Mouse (Mus musculus) hindbrain, embryonic 16.5 days (tissue): ENCODE measurements around the gene Eif4a2. TPM values are rescaled to one million over a fixed set of nuclear protein-coding genes. Genes with fewer than 3 reads are reported as not detected.

Source experiments
- ATAC-seq: fragments of 200-750 bp; cut with Nextera tagmentation; 2 replicates; pipeline ENCODE4 v1.8.0; 2017; ENCODE audit warnings: moderate TSS enrichment, moderate library complexity
- H3K27ac ChIP-seq: fragments of 300-500 bp; sonication (generic); 2 replicates; pipeline ENCODE4 v1.5.1; 2014; ENCODE audit warnings: low read depth, mild to moderate bottlenecking, control low read depth, low read length, moderate library complexity
- H3K27me3 ChIP-seq: fragments of 300-500 bp; sonication (generic); replicated peaks from 2 replicates; pipeline ENCODE4 v1.6.1; 2014; ENCODE audit warnings: low read length; ENCODE audit not compliant: control insufficient read depth, insufficient read depth
- H3K36me3 ChIP-seq: fragments of 300-500 bp; sonication (generic); 2 replicates; pipeline ENCODE4 v1.6.1; 2014; ENCODE audit warnings: mild to moderate bottlenecking, low read length, moderate library complexity, mixed read lengths; ENCODE audit not compliant: control insufficient read depth, insufficient read depth
- H3K4me1 ChIP-seq: fragments of 300-500 bp; sonication (generic); 2 replicates; pipeline ENCODE4 v1.6.1; 2014; ENCODE audit warnings: low read depth, low read length; ENCODE audit not compliant: control insufficient read depth, insufficient read depth
- H3K4me2 ChIP-seq: fragments of 300-500 bp; sonication (generic); 2 replicates; pipeline ENCODE4 v1.6.1; 2014; ENCODE audit warnings: mild to moderate bottlenecking, low read length, control low read depth, moderate library complexity
- H3K4me3 ChIP-seq: fragments of 300-500 bp; sonication (generic); 2 replicates; pipeline ENCODE4 v1.5.1; 2014; ENCODE audit warnings: mild to moderate bottlenecking, low read length, control low read depth, moderate library complexity
- H3K9ac ChIP-seq: fragments of 300-500 bp; sonication (generic); 2 replicates; pipeline ENCODE4 v1.6.1; 2014; ENCODE audit warnings: low read depth, mild to moderate bottlenecking, control low read depth, low read length, moderate library complexity
- H3K9me3 ChIP-seq: fragments of 300-500 bp; sonication (generic); 2 replicates; pipeline ENCODE4 v1.6.1; 2014; ENCODE audit warnings: mild to moderate bottlenecking, low read length, moderate library complexity; ENCODE audit not compliant: control insufficient read depth
- WGBS: fragments of 180-500 bp; shearing (Covaris S2); extraction: QIAGEN DNeasy Blood & Tissue Kit; methylation state at CpG from one replicate; pipeline ENCODE4 v1.1.7; 2014; 5-methylcytosine and 5-hydroxymethylcytosine counted together
- polyA plus RNA-seq: library from polyadenylated mRNA; unstranded; fragments of >200 nt; fragmentation: Nextera tagmentation; extraction: Ambion mirVana; gene quantifications from 2 replicates; pipeline ENCODE4 v1.2.1, GENCODE M21; 2015

Gene Eif4a2
- polyA plus RNA-seq, 1 experiment from 2014 or later, result 357 TPM

DNA sequence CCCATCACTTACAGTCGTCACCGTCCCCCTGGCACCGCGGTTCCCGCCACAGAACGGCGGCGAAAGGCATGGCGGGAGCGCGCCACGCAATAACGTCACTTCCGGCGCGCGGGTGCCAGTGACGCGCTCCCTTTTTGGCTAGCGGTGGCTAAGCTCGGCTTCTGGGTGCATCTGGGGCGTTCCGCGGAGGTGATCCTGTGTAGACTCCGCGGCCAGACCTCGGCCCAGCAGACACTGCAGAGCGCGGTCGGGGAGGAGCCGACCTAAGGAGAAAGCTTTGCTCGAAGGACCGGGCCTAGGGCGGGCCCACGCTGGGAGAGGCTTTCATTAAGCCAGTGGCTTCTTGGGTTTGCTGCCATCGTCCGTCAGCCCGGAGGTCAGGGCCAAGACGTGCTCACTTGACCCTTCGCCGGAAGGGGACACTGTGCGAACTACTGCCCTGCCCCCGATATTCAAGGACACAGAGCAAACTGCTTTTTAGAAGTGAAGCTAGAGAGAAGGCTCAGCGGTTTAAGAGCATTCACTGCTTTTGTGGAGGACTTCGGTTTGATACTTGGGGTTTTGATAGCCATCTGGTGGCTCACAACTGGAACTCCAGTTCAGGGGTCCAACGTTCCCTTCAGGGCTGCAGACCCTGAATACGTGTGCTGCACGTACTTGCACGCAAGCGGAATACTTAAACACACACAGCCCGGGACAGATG lies 20.6 kb downstream of the Eif4a2 start, which contains the start of gene Rfc4:
TSS of gene Rfc4 (minus strand) at position 65 of the 703 bp plus-strand sequence.
- H3K9me3 ChIP-seq, result no peaks in the 10 kb centered on the region
- peak within 1 kb of the TSS; percentile 86 for H3K4me3 ChIP-seq
- peak within 1 kb of the TSS; percentile 98 for H3K4me2 ChIP-seq
- peak within 1 kb of the TSS; percentile 98 for H3K27ac ChIP-seq
- peaks cover 15% of the 10 kb centered on the region for H3K4me1 ChIP-seq
- no peaks in the 10 kb centered on the region for H3K27me3 ChIP-seq
- H3K9ac ChIP-seq, result peak within 1 kb of the TSS; percentile 97
- H3K36me3 ChIP-seq, result peaks cover 3% of the 10 kb centered on the region; the same call in 1 of the 2 replicates
- WGBS, result under 1% methylated on average over 51 of the region's 51 CpGs
- ATAC-seq, result peak; percentile 96

DNA sequence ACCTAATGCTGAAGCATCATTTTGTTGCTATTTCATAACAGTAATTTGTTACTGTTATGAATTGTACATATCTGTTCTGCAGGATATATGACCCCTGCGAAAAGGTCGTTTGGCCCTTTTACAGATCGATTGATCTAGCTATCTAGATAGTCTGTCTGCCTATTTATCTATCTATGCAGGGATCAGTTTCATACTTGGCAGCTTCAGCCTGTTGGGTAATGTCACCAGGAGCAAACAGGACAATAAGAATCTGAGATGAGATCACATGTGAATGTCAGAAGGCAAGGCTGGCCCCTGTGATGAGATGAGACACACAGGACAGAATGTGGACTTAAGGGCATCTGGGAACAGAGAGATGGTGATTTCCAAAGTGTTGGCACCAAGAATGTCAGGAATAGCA lies 23.1 kb downstream of the Eif4a2 start:
- no peak for ATAC-seq
- Histone ChIP-seq H3K4me3 (no peak overlapping the region), H3K9ac (no peak overlapping the region), H3K4me2 (no peak overlapping the region), H3K36me3 (no peaks in the 10 kb centered on the region), H3K27me3 (no peaks in the 10 kb centered on the region), H3K9me3 (no peaks in the 10 kb centered on the region), H3K27ac (no peak overlapping the region), H3K4me1 (peaks cover 15% of the 10 kb centered on the region)
- WGBS, result 90% methylated on average over 3 of the region's 3 CpGs

DNA sequence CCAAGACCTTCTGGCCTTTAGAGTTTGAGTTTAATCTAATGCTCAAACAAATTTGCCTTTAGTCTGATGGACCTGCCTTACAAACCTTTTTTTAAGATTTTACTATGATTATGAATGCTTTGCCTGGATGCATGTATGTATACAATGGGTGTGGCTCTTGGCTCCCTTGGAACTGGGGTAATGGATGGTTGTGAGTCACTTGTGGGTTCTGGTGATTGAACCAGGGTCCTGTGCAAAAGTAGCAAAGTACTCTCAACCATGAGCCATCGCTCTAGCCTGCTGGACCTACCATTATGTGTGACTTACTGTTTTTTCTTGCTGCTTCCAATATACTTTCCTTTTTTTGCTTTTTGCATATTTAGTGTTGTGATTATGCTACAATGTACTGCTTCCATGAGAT lies 25.1 kb downstream of the Eif4a2 start:
- Histone ChIP-seq H3K4me1 (peaks cover 6% of the 10 kb centered on the region), H3K27me3 (no peaks in the 10 kb centered on the region), H3K4me3 (no peak overlapping the region), H3K9me3 (no peaks in the 10 kb centered on the region), H3K4me2 (no peak overlapping the region), H3K36me3 (no peaks in the 10 kb centered on the region), H3K27ac (no peak overlapping the region), H3K9ac (no peak overlapping the region)
- ATAC-seq, result no peak
- WGBS, result 100% methylated on average over 1 of the region's 1 CpGs

DNA sequence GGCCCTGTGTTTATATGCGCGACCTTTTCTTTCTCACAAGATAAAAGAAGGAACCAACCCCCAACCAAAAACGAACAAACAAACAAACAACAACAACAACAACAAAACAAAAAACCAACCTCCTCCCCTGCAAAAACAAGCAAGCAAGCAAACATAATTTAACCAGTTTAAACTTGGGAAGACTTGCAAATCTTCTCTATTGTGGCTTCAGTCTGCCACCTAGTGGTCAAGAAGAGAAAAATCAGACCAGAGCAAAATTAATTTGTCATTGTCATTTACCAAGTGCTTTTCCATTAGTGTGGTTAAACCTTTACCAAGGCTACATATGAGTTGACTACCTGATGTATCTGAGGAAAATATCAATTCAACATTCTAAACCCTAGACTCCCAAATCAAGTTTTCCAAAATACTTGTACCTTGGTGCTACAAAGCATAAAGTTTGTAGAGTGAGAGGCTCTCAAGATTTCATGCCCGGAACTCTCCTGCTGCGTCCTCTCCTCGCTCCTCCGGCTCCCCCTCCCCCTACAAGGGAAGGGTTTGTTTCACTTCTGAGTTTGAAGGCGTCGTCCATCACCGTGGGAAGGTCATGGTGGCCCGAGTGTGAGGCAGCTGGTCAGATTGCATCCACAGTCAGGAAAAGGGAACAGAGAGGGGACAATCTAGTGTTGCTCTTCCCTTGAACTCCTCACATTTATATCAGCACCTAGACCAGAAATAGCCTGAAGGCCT lies 28.3 kb downstream of the Eif4a2 start:
- H3K4me3 ChIP-seq, result no peak overlapping the region
- WGBS, result 20% methylated on average over 11 of the region's 11 CpGs
- ATAC-seq, result no peak; the same call in 1 of the 2 replicates
- no peak overlapping the region for H3K27ac ChIP-seq
- no peaks in the 10 kb centered on the region for H3K9me3 ChIP-seq
- no peaks in the 10 kb centered on the region for H3K36me3 ChIP-seq
- peak overlapping the region; percentile 25; the same call in 1 of the 2 replicates for H3K4me2 ChIP-seq
- H3K4me1 ChIP-seq, result no peaks in the 10 kb centered on the region; the same call in 1 of the 2 replicates
- no peaks in the 10 kb centered on the region for H3K27me3 ChIP-seq
- no peak overlapping the region for H3K9ac ChIP-seq

GRCm38 (mm10) chr16:23136406-23136970 lies 29.2 kb downstream of the Eif4a2 start:
- H3K4me2 ChIP-seq, result no peak overlapping the region
- no peaks in the 10 kb centered on the region for H3K36me3 ChIP-seq
- H3K4me3 ChIP-seq, result no peak overlapping the region
- no peaks in the 10 kb centered on the region for H3K9me3 ChIP-seq
- WGBS, result 70% methylated on average over 4 of the region's 4 CpGs
- H3K9ac ChIP-seq, result no peak overlapping the region
- no peak overlapping the region for H3K27ac ChIP-seq
- H3K4me1 ChIP-seq, result no peaks in the 10 kb centered on the region; the same call in 1 of the 2 replicates
- no peaks in the 10 kb centered on the region for H3K27me3 ChIP-seq
- no peak for ATAC-seq

DNA sequence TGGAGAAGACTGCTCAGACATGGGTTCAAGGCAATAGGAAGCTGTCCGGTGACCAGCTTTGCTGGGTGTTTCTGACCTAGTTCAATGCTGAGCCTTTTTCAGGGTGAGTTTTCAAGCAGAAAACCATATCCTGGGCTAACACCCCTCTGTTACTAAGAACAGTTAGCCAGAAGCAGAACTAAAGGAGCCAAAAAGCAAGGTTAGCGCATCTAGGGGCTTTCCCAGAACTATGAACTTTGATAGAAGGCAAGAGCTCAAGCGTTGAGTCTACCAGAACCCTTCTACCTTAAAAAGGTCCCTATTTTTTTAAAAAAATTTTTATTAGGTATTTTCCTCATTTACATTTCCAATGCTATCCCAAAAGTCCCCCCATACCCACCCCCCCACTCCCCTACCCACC lies 33.7 kb downstream of the Eif4a2 start:
- no peak overlapping the region for H3K9ac ChIP-seq
- H3K4me3 ChIP-seq, result no peak overlapping the region
- H3K27ac ChIP-seq, result no peak overlapping the region
- no peaks in the 10 kb centered on the region for H3K36me3 ChIP-seq
- 97% methylated on average over 3 of the region's 3 CpGs for WGBS
- no peaks in the 10 kb centered on the region for H3K9me3 ChIP-seq
- no peak for ATAC-seq
- H3K27me3 ChIP-seq, result no peaks in the 10 kb centered on the region
- no peak overlapping the region for H3K4me2 ChIP-seq
- no peaks in the 10 kb centered on the region for H3K4me1 ChIP-seq

DNA sequence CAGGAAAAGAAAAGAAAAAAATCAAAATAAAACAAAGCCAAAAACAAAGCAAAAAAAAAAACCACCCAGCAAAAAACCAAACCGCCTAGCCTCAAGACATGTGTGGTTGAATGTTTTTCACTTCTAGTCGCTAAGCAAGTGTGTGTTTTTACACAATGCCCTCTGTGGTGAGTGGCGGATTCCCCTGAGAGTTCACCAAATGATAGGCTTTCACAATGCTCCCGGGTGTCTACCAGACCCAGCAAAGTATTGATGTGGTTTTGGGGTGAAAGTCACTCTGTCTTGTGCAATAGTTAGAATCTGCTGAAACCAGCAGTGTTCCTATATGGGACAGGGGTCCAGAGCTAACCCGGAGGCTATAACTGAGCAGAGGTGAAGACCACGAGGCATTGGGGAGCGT lies 37.1 kb downstream of the Eif4a2 start:
- no peak for ATAC-seq
- Histone ChIP-seq H3K36me3 (no peaks in the 10 kb centered on the region), H3K27me3 (no peaks in the 10 kb centered on the region), H3K9ac (no peak overlapping the region), H3K27ac (no peak overlapping the region), H3K9me3 (no peaks in the 10 kb centered on the region), H3K4me2 (no peak overlapping the region), H3K4me1 (no peaks in the 10 kb centered on the region), H3K4me3 (no peak overlapping the region)
- 81% methylated on average over 7 of the region's 7 CpGs for WGBS

DNA sequence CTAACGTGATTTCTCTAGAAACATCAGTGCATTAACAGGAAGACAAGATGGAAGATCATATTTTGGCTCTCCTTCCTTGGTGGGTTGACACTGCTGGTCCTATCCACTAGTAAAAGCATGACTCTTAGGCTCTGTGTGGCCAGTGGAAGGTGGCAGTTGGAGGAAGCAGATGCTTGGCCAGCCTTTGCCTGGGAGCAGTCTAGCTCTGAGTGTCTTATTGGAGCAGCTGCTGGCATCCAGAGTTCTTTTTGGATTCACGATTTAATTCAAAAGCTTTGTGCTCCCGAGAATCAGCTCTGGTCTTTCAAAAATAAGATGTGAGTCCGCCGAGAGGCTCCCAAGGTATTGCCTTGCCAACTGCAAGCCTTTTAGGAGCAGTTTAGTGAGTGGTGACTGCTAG lies 38.0 kb downstream of the Eif4a2 start:
- WGBS, result 75% methylated on average over 5 of the region's 5 CpGs
- H3K36me3 ChIP-seq, result no peaks in the 10 kb centered on the region
- no peaks in the 10 kb centered on the region for H3K4me1 ChIP-seq
- no peak overlapping the region for H3K27ac ChIP-seq
- ATAC-seq, result no peak
- no peaks in the 10 kb centered on the region for H3K27me3 ChIP-seq
- H3K9ac ChIP-seq, result no peak overlapping the region
- H3K4me2 ChIP-seq, result no peak overlapping the region
- no peaks in the 10 kb centered on the region for H3K9me3 ChIP-seq
- H3K4me3 ChIP-seq, result no peak overlapping the region

DNA sequence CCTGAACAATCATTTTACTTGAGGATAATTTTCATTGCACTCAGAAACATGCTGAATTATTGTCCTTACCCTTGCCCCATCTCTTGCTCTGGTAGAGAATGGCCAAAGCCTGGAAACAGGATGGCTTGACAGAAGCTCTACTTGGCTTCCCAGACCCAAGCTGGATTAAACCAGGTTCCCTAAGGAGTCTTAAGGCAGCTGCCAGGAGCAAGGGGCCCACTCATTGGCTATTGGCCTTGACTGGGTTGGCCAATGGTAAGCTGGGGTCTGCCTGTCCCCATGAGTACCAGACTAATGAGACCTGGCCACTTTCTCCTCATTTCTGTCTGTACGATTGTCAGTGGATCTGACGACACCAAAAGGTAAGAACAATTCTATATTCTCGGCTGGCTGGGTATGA lies 39.0 kb downstream of the Eif4a2 start, which contains the start of gene Adipoq:
TSS of gene Adipoq (plus strand) at position 257 of the 400 bp plus-strand sequence.
- H3K9me3 ChIP-seq, result no peaks in the 10 kb centered on the region
- H3K27me3 ChIP-seq, result no peaks in the 10 kb centered on the region
- no peaks in the 10 kb centered on the region for H3K4me1 ChIP-seq
- H3K27ac ChIP-seq, result no peak within 1 kb of the TSS
- H3K36me3 ChIP-seq, result no peaks in the 10 kb centered on the region
- H3K9ac ChIP-seq, result no peak within 1 kb of the TSS
- no peak within 1 kb of the TSS for H3K4me2 ChIP-seq
- H3K4me3 ChIP-seq, result no peak within 1 kb of the TSS
- 92% methylated on average over 3 of the region's 3 CpGs for WGBS
- no peak for ATAC-seq
